In genomic region chr6:83017190-83017589, GRCm38 (mm10) we compare ENCODE assay signal across 9 mouse cellular contexts. TPM values are rescaled to one million over a fixed set of nuclear protein-coding genes. Genes with fewer than 3 reads are reported as not detected.
DNase-seq lines count a peak whose midpoint lies in the region; ATAC-seq and TF ChIP-seq lines count a peak whose summit lies in the region.
"Had no signal": no experiment of that assay in that cellular context is flagged by ENCODE, and none has a peak within 500 bp of the region (broad histone marks: within the 10 kb centered on the region; RNA-seq: fewer than 3 reads in every experiment).

No protein-coding gene starts in this region.

- no peaks in the 10 kb centered on the region for H3K4me1 ChIP-seq in cerebellum, adult 2 months (ENCODE audit: control insufficient read depth, insufficient read depth, low read length)
- no peaks in the 10 kb centered on the region for H3K4me1 ChIP-seq in forebrain, postnatal 0 days (ENCODE audit: insufficient read depth)
- H3K4me1 ChIP-seq: neural tube, embryonic 12.5 days had no signal

- peak overlapping the region; percentile 86 for H3K27ac ChIP-seq in gastrocnemius, adult 2 months
- no peak overlapping the region for H3K27ac ChIP-seq in cerebellum, adult 2 months (ENCODE audit: insufficient read depth, low read length)
- H3K27ac ChIP-seq in forebrain, postnatal 0 days (ENCODE audit: low read depth, low read length), result no peak overlapping the region
- H3K27ac ChIP-seq: neural tube, embryonic 12.5 days had no signal

- no peak for TF ChIP-seq POLR2A in myocyte (IDR thresholded peaks at IDR 0.05; ENCODE audit: insufficient read length, low read depth)
- TF ChIP-seq POLR2A in cerebellum, adult 2 months (IDR thresholded peaks at IDR 0.05; ENCODE audit: borderline replicate concordance, insufficient read depth, low read length), result no peak

- no peak overlapping the region for H3K4me3 ChIP-seq in gastrocnemius, adult 2 months
- H3K4me3 ChIP-seq in myocyte, result no peak overlapping the region
- H3K4me3 ChIP-seq in cerebellum, adult 2 months (replicated peaks; ENCODE audit: insufficient read depth, low read depth, low read length), result no peak overlapping the region
- H3K4me3 ChIP-seq in forebrain, postnatal 0 days (ENCODE audit: low read depth, low read length), result no peak overlapping the region
- H3K4me3 ChIP-seq: neural tube, embryonic 12.5 days had no signal

- H3K36me3 ChIP-seq in myocyte (ENCODE audit: control insufficient read depth, insufficient read depth), result no peaks in the 10 kb centered on the region
- H3K36me3 ChIP-seq in forebrain, postnatal 0 days (ENCODE audit: insufficient read depth), result no peaks in the 10 kb centered on the region
- H3K36me3 ChIP-seq: neural tube, embryonic 12.5 days had no signal

- intact Hi-C loops in gastrocnemius, adult 2 months (cut with DNase I), result no loop called here
- intact Hi-C loops in heart, postnatal 14 days (cut with DNase I), result no loop called here

- H3ac ChIP-seq in myocyte (ENCODE audit: control insufficient read depth, insufficient read length), result no peak overlapping the region

- no peak overlapping the region for H3K9ac ChIP-seq in forebrain, postnatal 0 days
- H3K9ac ChIP-seq: neural tube, embryonic 12.5 days had no signal

- no peaks in the 10 kb centered on the region for H3K79me2 ChIP-seq in myocyte (ENCODE audit: control insufficient read depth, insufficient read depth)

- H3K9me3 ChIP-seq in forebrain, postnatal 0 days (ENCODE audit: low read length), result no peaks in the 10 kb centered on the region
- H3K9me3 ChIP-seq: neural tube, embryonic 12.5 days had no signal

- no peak for TF ChIP-seq CTCF in gastrocnemius, adult 2 months (IDR thresholded peaks at IDR 0.05)
- no peak for TF ChIP-seq CTCF in cerebellum, adult 2 months (IDR thresholded peaks at IDR 0.05; ENCODE audit: borderline replicate concordance, insufficient read depth, low read depth, low read length)
- no peak for TF ChIP-seq CTCF in forebrain, postnatal 0 days (IDR thresholded peaks at IDR 0.05; ENCODE audit: low read depth)

- H3K27me3 ChIP-seq in myocyte (ENCODE audit: control insufficient read depth, insufficient read depth, insufficient read length), result no peaks in the 10 kb centered on the region
- no peaks in the 10 kb centered on the region for H3K27me3 ChIP-seq in cerebellum, adult 2 months (ENCODE audit: control insufficient read depth, insufficient read depth, low read length)
- H3K27me3 ChIP-seq in forebrain, postnatal 0 days (ENCODE audit: insufficient read depth, low read length), result no peaks in the 10 kb centered on the region
- H3K27me3 ChIP-seq: neural tube, embryonic 12.5 days had no signal

- ATAC-seq in forebrain, postnatal 0 days, result no peak

- 64% methylated on average over 3 of the region's 3 CpGs for WGBS in cerebellum, adult 2 months
- 77% methylated on average over 3 of the region's 3 CpGs for WGBS in forebrain, postnatal 0 days

- peak overlapping the region; percentile 50 for H3K4me2 ChIP-seq in myocyte (ENCODE audit: low read depth)
- no peak overlapping the region for H3K4me2 ChIP-seq in forebrain, postnatal 0 days (ENCODE audit: low read depth)
- H3K4me2 ChIP-seq: neural tube, embryonic 12.5 days had no signal

- DNase-seq in ovary, postnatal 36 days (ENCODE audit: low spot score), result peak; percentile 35
- no peak for DNase-seq in ovary, postnatal 10 days (ENCODE audit: low spot score)
- peak; percentile 77 for DNase-seq in gastrocnemius, adult 2 months
- DNase-seq in heart, postnatal 14 days, result peak; percentile 59 to 64
- DNase-seq in cerebellum, adult 2 months, result no peak
- DNase-seq in forebrain, postnatal 0 days, result no peak
- no peak for DNase-seq in embryo, embryonic 10 days (ENCODE audit: low spot score)

TF ChIP-seq in myocyte, 11 proteins besides CTCF, POLR2A, EP300 and RAD21:
- TF ChIP-seq USF1 (IDR thresholded peaks at IDR 0.05; ENCODE audit: low read depth), result no peak
- TF ChIP-seq TCF3 (IDR thresholded peaks at IDR 0.05; ENCODE audit: insufficient read length, low read depth), result no peak
- TF ChIP-seq SRF (IDR thresholded peaks at IDR 0.05; ENCODE audit: control insufficient read depth, insufficient read length, low read depth), result no peak
- TF ChIP-seq MYOD1 (IDR thresholded peaks at IDR 0.05; ENCODE audit: control insufficient read depth in 1 of 3, insufficient read length in 2 of 3, low read depth in 2 of 3), result no peak
- no peak for TF ChIP-seq REST (IDR thresholded peaks at IDR 0.05; ENCODE audit: insufficient read depth, insufficient read length)
- no peak for TF ChIP-seq MYOG (IDR thresholded peaks at IDR 0.05; ENCODE audit: control insufficient read depth in 1 of 3, insufficient read depth in 1 of 3, insufficient read length in 2 of 3, low read depth in 2 of 3)
- no peak for TF ChIP-seq MAX (IDR thresholded peaks at IDR 0.05; ENCODE audit: low read depth)
- TF ChIP-seq CEBPB (IDR thresholded peaks at IDR 0.05; ENCODE audit: insufficient read depth, poor library complexity, severe bottlenecking), result no peak
- TF ChIP-seq POLR2AphosphoS2 (IDR thresholded peaks at IDR 0.05; ENCODE audit: insufficient read length, low read depth), result no peak
- TF ChIP-seq TCF12 (IDR thresholded peaks at IDR 0.05; ENCODE audit: insufficient read depth, poor library complexity, severe bottlenecking), result no peak
- no peak for TF ChIP-seq E2F4 (IDR thresholded peaks at IDR 0.05; ENCODE audit: insufficient read depth)

RNA-seq across cellular contexts. Expression of gene Dok1, which starts 16.1 kb away (rescaled TPM):
- 1 to 10 TPM; 1.3 to 4.1 TPM for total RNA-seq in gastrocnemius, adult 2 months (2021)
- total RNA-seq in heart, postnatal 14 days (2021), result 1 to 10 TPM; 3.7 to 4.3 TPM
- polyA plus RNA-seq in myocyte (2012; fragmentation: generic; extraction: Trizol), result 41.3 TPM
- 1.7 and 2.1 TPM in 2 replicates for polyA plus RNA-seq in cerebellum, adult 2 months (2012; rRNA removed)
- 3.3 and 3.6 TPM in 2 replicates for total RNA-seq in forebrain, postnatal 0 days (2014; rRNA removed)
- 1.4 and 1.5 TPM in 2 replicates for polyA plus RNA-seq in forebrain, postnatal 0 days (2015; fragmentation: Nextera tagmentation; extraction: Ambion mirVana)

RNA-seq across cellular contexts. Expression of gene Loxl3, which starts 16.8 kb away (rescaled TPM):
- total RNA-seq in gastrocnemius, adult 2 months (2021), result 1 to 10 TPM; 2.1 to 3.5 TPM
- total RNA-seq in heart, postnatal 14 days (2021), result 1 to 10 TPM; 3.9 to 4.9 TPM
- 14.4 TPM for polyA plus RNA-seq in myocyte (2012; fragmentation: generic; extraction: Trizol)
- polyA plus RNA-seq in cerebellum, adult 2 months (2012; rRNA removed), result 3.5 and 3.8 TPM in 2 replicates
- total RNA-seq in forebrain, postnatal 0 days (2014; rRNA removed), result 3.5 and 4.7 TPM in 2 replicates
- 4.3 and 4.5 TPM in 2 replicates for polyA plus RNA-seq in forebrain, postnatal 0 days (2015; fragmentation: Nextera tagmentation; extraction: Ambion mirVana)

RNA-seq across cellular contexts. Expression of gene Aup1, which starts 37.1 kb away (rescaled TPM):
- total RNA-seq in gastrocnemius, adult 2 months (2021), result 100 to 1,000 TPM in 1 of 2 experiments, 10 to 100 TPM in 1; 94.5 to 101 TPM
- 10 to 100 TPM; 82.7 to 85.5 TPM for total RNA-seq in heart, postnatal 14 days (2021)
- 199 TPM for polyA plus RNA-seq in myocyte (2012; fragmentation: generic; extraction: Trizol)
- polyA plus RNA-seq in cerebellum, adult 2 months (2012; rRNA removed), result 271 and 276 TPM in 2 replicates
- 85.9 and 146 TPM in 2 replicates for total RNA-seq in forebrain, postnatal 0 days (2014; rRNA removed)
- 126 and 129 TPM in 2 replicates for polyA plus RNA-seq in forebrain, postnatal 0 days (2015; fragmentation: Nextera tagmentation; extraction: Ambion mirVana)

RNA-seq across cellular contexts. Expression of gene Htra2, which starts 37.9 kb away (rescaled TPM):
- total RNA-seq in gastrocnemius, adult 2 months (2021), result 10 to 100 TPM; 14.1 to 21.5 TPM
- 10 to 100 TPM; 30.2 to 34.6 TPM for total RNA-seq in heart, postnatal 14 days (2021)
- 96.2 TPM for polyA plus RNA-seq in myocyte (2012; fragmentation: generic; extraction: Trizol)
- polyA plus RNA-seq in cerebellum, adult 2 months (2012; rRNA removed), result 57.6 and 58.2 TPM in 2 replicates
- total RNA-seq in forebrain, postnatal 0 days (2014; rRNA removed), result 46.1 and 47.0 TPM in 2 replicates
- 75.1 and 81.0 TPM in 2 replicates for polyA plus RNA-seq in forebrain, postnatal 0 days (2015; fragmentation: Nextera tagmentation; extraction: Ambion mirVana)

RNA-seq across cellular contexts. Expression of gene Dqx1, which starts 40.5 kb away (rescaled TPM):
- total RNA-seq in gastrocnemius, adult 2 months (2021), result 1 to 10 TPM in 1 of 2 experiments, under 1 TPM in 1; 0.20 to 1.1 TPM
- under 1 TPM; 0.57 to 0.61 TPM for total RNA-seq in heart, postnatal 14 days (2021)
- 0.24 TPM for polyA plus RNA-seq in myocyte (2012; fragmentation: generic; extraction: Trizol)
- 0.92 and 0.93 TPM in 2 replicates for polyA plus RNA-seq in cerebellum, adult 2 months (2012; rRNA removed)
- 0.05 TPM in 1 of 2 replicates, not detected in the other for total RNA-seq in forebrain, postnatal 0 days (2014; rRNA removed)
- polyA plus RNA-seq in forebrain, postnatal 0 days (2015; fragmentation: Nextera tagmentation; extraction: Ambion mirVana), result 0.11 and 0.13 TPM in 2 replicates

Comparison
In these comparisons a context has a peak if more than half of its experiments do, and no peak if none do; other contexts are left out.
1. DNase-seq: peak in ovary, postnatal 36 days (single experiment), gastrocnemius, adult 2 months (single experiment) and heart, postnatal 14 days (2 of 2); none in ovary, postnatal 10 days (single experiment), cerebellum, adult 2 months (0 of 2), forebrain, postnatal 0 days (single experiment) and embryo, embryonic 10 days (single experiment).